36 mouse cellular contexts compared by ENCODE assay signal in genomic region chr15:4934731-4935130, GRCm38 (mm10). TPM values are rescaled to one million over a fixed set of nuclear protein-coding genes. Genes with fewer than 3 reads are reported as not detected.
A peak's percentile ranks its signal among the peaks of the same experiment; 100 is the strongest.
DNase-seq lines count a peak whose midpoint lies in the region; ATAC-seq and TF ChIP-seq lines count a peak whose summit lies in the region.
"Had no signal": no experiment of that assay in that cellular context is flagged by ENCODE, and none has a peak within 500 bp of the region (broad histone marks: within the 10 kb centered on the region; RNA-seq: fewer than 3 reads in every experiment).

No protein-coding gene starts in this region.

- H3K9ac ChIP-seq in hindbrain, postnatal 0 days (replicated peaks; ENCODE audit: low read length) = no peak overlapping the region
- H3K9ac ChIP-seq in hindbrain, embryonic 11.5 days (ENCODE audit: low read depth, low read length) = no peak overlapping the region
- H3K9ac ChIP-seq: embryonic facial prominence, embryonic 12.5 days; embryonic facial prominence, embryonic 15.5 days; forebrain, postnatal 0 days; heart, embryonic 13.5 days; hindbrain, embryonic 12.5 days; hindbrain, embryonic 15.5 days; intestine, embryonic 15.5 days had no signal

- no peak for TF ChIP-seq CTCF in hindbrain, postnatal 0 days (IDR thresholded peaks at IDR 0.05; ENCODE audit: low read depth)

- no peak overlapping the region for H3K27ac ChIP-seq in hindbrain, postnatal 0 days
- no peak overlapping the region for H3K27ac ChIP-seq in hindbrain, embryonic 11.5 days (ENCODE audit: low read depth, low read length)
- H3K27ac ChIP-seq: embryonic facial prominence, embryonic 12.5 days; embryonic facial prominence, embryonic 15.5 days; heart, adult 2 months; heart, embryonic 10.5 days; heart, embryonic 13.5 days; hindbrain, embryonic 12.5 days; hindbrain, embryonic 15.5 days; intestine, embryonic 15.5 days had no signal

- no peaks in the 10 kb centered on the region for H3K36me3 ChIP-seq in hindbrain, postnatal 0 days (ENCODE audit: insufficient read depth, low read length)
- no peaks in the 10 kb centered on the region for H3K36me3 ChIP-seq in hindbrain, embryonic 11.5 days (ENCODE audit: control insufficient read depth, insufficient read depth, low read length)
- H3K36me3 ChIP-seq: embryonic facial prominence, embryonic 12.5 days; embryonic facial prominence, embryonic 15.5 days; G1E; heart, embryonic 10.5 days; heart, embryonic 13.5 days; hindbrain, embryonic 12.5 days; hindbrain, embryonic 15.5 days; intestine, embryonic 15.5 days had no signal

- H3K27me3 ChIP-seq in hindbrain, postnatal 0 days (ENCODE audit: insufficient read depth, low read length) = no peaks in the 10 kb centered on the region
- no peaks in the 10 kb centered on the region for H3K27me3 ChIP-seq in hindbrain, embryonic 11.5 days (ENCODE audit: control insufficient read depth, insufficient read depth, low read length)
- H3K27me3 ChIP-seq: CH12.LX; embryonic facial prominence, embryonic 12.5 days; embryonic facial prominence, embryonic 15.5 days; heart, embryonic 13.5 days; hindbrain, embryonic 12.5 days; hindbrain, embryonic 15.5 days; intestine, embryonic 15.5 days had no signal

- H3K4me3 ChIP-seq in hindbrain, postnatal 0 days (ENCODE audit: low read length) = no peak overlapping the region
- no peak overlapping the region for H3K4me3 ChIP-seq in hindbrain, embryonic 11.5 days (ENCODE audit: low read depth, low read length)
- H3K4me3 ChIP-seq: embryonic facial prominence, embryonic 12.5 days; embryonic facial prominence, embryonic 15.5 days; heart, adult 2 months; heart, embryonic 10.5 days; heart, embryonic 13.5 days; hindbrain, embryonic 12.5 days; hindbrain, embryonic 15.5 days; intestine, embryonic 15.5 days had no signal

- ATAC-seq in hindbrain, postnatal 0 days = no peak
- ATAC-seq in hindbrain, embryonic 11.5 days (ENCODE audit: low FRiP score) = no peak
- ATAC-seq: forebrain, embryonic 14.5 days; forebrain, postnatal 0 days; intestine, embryonic 15.5 days; Patski had no signal

- peak; percentile 43 to 52 for DNase-seq in cerebellum, postnatal 14 days
- no peak for DNase-seq in cerebellum, adult 9-10 months
- peak; percentile 8 for DNase-seq in hindbrain, postnatal 0 days (ENCODE audit: low spot score)
- DNase-seq in hindbrain, embryonic 11.5 days (ENCODE audit: low spot score) = no peak
- DNase-seq in brain, adult 2 months (ENCODE audit: low read depth, low spot score) = peak; percentile 9
- no peak for DNase-seq in urinary bladder, postnatal 4 days (ENCODE audit: low spot score in 2 of 2)
- DNase-seq: adrenal gland, postnatal 10 days; adrenal gland, postnatal 36 days; B cell, adult 2 months; cerebellum, adult 11-12 months; cerebellum, adult 8-10 months; forebrain, postnatal 0 days; gastrocnemius, postnatal 10 days; gastrocnemius, postnatal 36 days; heart, adult 2 months; heart, postnatal 14 days; heart, postnatal 4 days; kidney, adult 11 months had no signal

- no peak overlapping the region for H3K4me2 ChIP-seq in hindbrain, postnatal 0 days (ENCODE audit: low read depth, low read length)
- H3K4me2 ChIP-seq in hindbrain, embryonic 11.5 days (replicated peaks; ENCODE audit: low read depth, low read length) = no peak overlapping the region
- H3K4me2 ChIP-seq: embryonic facial prominence, embryonic 12.5 days; embryonic facial prominence, embryonic 15.5 days; heart, embryonic 13.5 days; hindbrain, embryonic 12.5 days; hindbrain, embryonic 15.5 days; intestine, embryonic 15.5 days had no signal

- 74% methylated on average over 8 of the region's 8 CpGs for WGBS in hindbrain, postnatal 0 days
- WGBS in hindbrain, embryonic 11.5 days = 87% methylated on average over 8 of the region's 8 CpGs

- no peaks in the 10 kb centered on the region for H3K9me3 ChIP-seq in hindbrain, postnatal 0 days (ENCODE audit: low read length)
- H3K9me3 ChIP-seq in hindbrain, embryonic 11.5 days (ENCODE audit: control insufficient read depth, low read length) = no peaks in the 10 kb centered on the region
- H3K9me3 ChIP-seq: embryonic facial prominence, embryonic 12.5 days; embryonic facial prominence, embryonic 15.5 days; G1E; heart, embryonic 10.5 days; heart, embryonic 13.5 days; hindbrain, embryonic 12.5 days; hindbrain, embryonic 15.5 days; intestine, embryonic 15.5 days had no signal

- H3K4me1 ChIP-seq in hindbrain, postnatal 0 days (ENCODE audit: insufficient read depth, low read length) = no peaks in the 10 kb centered on the region
- H3K4me1 ChIP-seq in hindbrain, embryonic 11.5 days (replicated peaks; ENCODE audit: control insufficient read depth, insufficient read depth, low read length) = no peaks in the 10 kb centered on the region
- H3K4me1 ChIP-seq: embryonic facial prominence, embryonic 12.5 days; embryonic facial prominence, embryonic 15.5 days; heart, embryonic 10.5 days; heart, embryonic 13.5 days; hindbrain, embryonic 12.5 days; hindbrain, embryonic 15.5 days; intestine, embryonic 15.5 days had no signal

RNA-seq across cellular contexts. Expression of gene Mroh2b, which starts 36.2 kb away (rescaled TPM):
- not detected in 2 replicates for total RNA-seq in hindbrain, postnatal 0 days (2014; rRNA removed)
- polyA plus RNA-seq in hindbrain, postnatal 0 days (2015; fragmentation: Nextera tagmentation; extraction: Ambion mirVana) = not detected in 2 replicates
- polyA plus RNA-seq in hindbrain, embryonic 11.5 days (2014; fragmentation: Nextera tagmentation; extraction: Ambion mirVana) = not detected in 2 replicates
- total RNA-seq: adrenal gland, adult 18-20 months; adrenal gland, postnatal 10 days; adrenal gland, postnatal 36 days; CH12.LX; common myeloid progenitor, adult 5-6 weeks; forebrain, postnatal 0 days; gastrocnemius, adult 18-20 months; gastrocnemius, postnatal 10 days; gastrocnemius, postnatal 36 days; granulocyte monocyte progenitor cell, adult 5-6 weeks; heart, adult 2 months; heart, postnatal 14 days; heart, postnatal 4 days had no signal
- polyA plus RNA-seq: embryonic facial prominence, embryonic 12.5 days; embryonic facial prominence, embryonic 15.5 days; forebrain, embryonic 11.5 days; forebrain, embryonic 14.5 days; forebrain, postnatal 0 days; frontal cortex, adult 2 months; G1E; heart, embryonic 10.5 days; heart, embryonic 13.5 days; heart, embryonic 16.5 days; hindbrain, embryonic 12.5 days; hindbrain, embryonic 15.5 days; intestine, embryonic 15.5 days; Patski had no signal

Comparison
In these comparisons a context has a peak if more than half of its experiments do, and no peak if none do; other contexts are left out.
1. DNase-seq: peak in cerebellum, postnatal 14 days (2 of 2), hindbrain, postnatal 0 days (single experiment) and brain, adult 2 months (single experiment); none in cerebellum, adult 9-10 months (single experiment), hindbrain, embryonic 11.5 days (single experiment) and urinary bladder, postnatal 4 days (0 of 2).